Mouse (Mus musculus) erythroblast, embryonic 14.5 days (primary cell): ENCODE data around the gene Agrp.

ENCODE experiments used
- GATA1 ChIP-seq: IDR thresholded peaks from 2 replicates; pipeline ENCODE4 v1.6.1; 2012; ENCODE audit warnings: low read length, inconsistent platforms, mixed read lengths
- TAL1 ChIP-seq: IDR thresholded peaks from 3 replicates; pipeline ENCODE4 v1.6.1; 2012; ENCODE audit warnings: low read length, inconsistent platforms, mixed read lengths

DNA sequence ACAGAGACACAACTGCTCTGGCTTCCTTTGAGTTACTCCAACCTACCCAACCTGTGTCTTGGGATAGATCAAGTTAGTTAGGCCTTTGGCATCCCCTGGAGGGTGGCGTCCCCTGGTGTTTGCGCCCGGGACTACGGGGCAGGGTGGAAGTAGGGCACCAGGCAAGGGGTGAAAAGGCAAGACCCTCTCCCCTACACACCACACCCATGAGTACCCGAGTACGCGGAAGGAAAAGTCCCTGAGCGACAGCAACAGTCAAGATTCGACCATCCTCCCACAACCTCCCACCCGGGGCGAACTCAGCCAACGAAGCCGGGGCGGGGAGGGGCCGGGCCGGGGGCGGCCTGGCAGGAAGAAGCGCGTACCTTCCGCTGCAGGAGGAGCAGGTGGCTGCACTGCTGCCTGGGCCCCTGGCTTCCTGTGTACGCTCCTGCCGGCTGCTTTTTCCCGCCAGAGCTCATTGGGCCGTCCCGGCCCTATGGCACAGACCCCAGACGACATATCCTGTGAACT lies 48.7 kb upstream of the Agrp start, which contains the start of gene Carmil2:
- TF ChIP-seq GATA1: no peak
- no peak for TF ChIP-seq TAL1
